Mouse (Mus musculus) stomach, postnatal 0 days (tissue): ENCODE results near the gene Slc36a4. TPM values are rescaled to one million over a fixed set of nuclear protein-coding genes. Genes with fewer than 3 reads are reported as not detected.

ENCODE experiments used
- ATAC-seq: fragments of 200-750 bp; cut with Nextera tagmentation; 2 replicates; pipeline ENCODE4 v1.8.0; 2017; ENCODE audit not compliant: low FRiP score, low TSS enrichment
- DNase-seq: peaks from one replicate; pipeline ENCODE4 v3.0.0-alpha.2; 2016; ENCODE audit warnings: low spot score
- H3K27ac ChIP-seq: fragments of 300-500 bp; sonication (generic); replicated peaks from 2 replicates; pipeline ENCODE4 v1.5.1; 2014; ENCODE audit warnings: mild to moderate bottlenecking, control low read depth
- H3K27me3 ChIP-seq: fragments of 300-500 bp; sonication (generic); 2 replicates; pipeline ENCODE4 v1.6.1; 2014; ENCODE audit warnings: low read length; ENCODE audit not compliant: control insufficient read depth, insufficient read depth
- H3K36me3 ChIP-seq: fragments of 300-500 bp; sonication (generic); 2 replicates; pipeline ENCODE4 v1.6.1; 2014; ENCODE audit warnings: low read length, mixed read lengths; ENCODE audit not compliant: control insufficient read depth, insufficient read depth
- H3K4me1 ChIP-seq: fragments of 300-500 bp; sonication (generic); replicated peaks from 2 replicates; pipeline ENCODE4 v1.6.1; 2014; ENCODE audit warnings: antibody characterized with exemption; ENCODE audit not compliant: control insufficient read depth, insufficient read depth
- H3K4me2 ChIP-seq: fragments of 300-500 bp; sonication (generic); replicated peaks from 2 replicates; pipeline ENCODE4 v1.6.1; 2014; ENCODE audit warnings: low read depth, mild to moderate bottlenecking, control low read depth, moderate library complexity
- H3K4me3 ChIP-seq: fragments of 300-500 bp; sonication (generic); 2 replicates; pipeline ENCODE4 v1.5.1; 2014; ENCODE audit warnings: low read depth, low read length, control low read depth
- H3K9ac ChIP-seq: fragments of 300-500 bp; sonication (generic); 2 replicates; pipeline ENCODE4 v1.6.1; 2014; ENCODE audit warnings: mild to moderate bottlenecking, low read length, control low read depth, mixed read lengths
- H3K9me3 ChIP-seq: fragments of 300-500 bp; sonication (generic); 2 replicates; pipeline ENCODE4 v1.6.1; 2016; ENCODE audit warnings: low read length; ENCODE audit not compliant: control insufficient read depth
- CTCF ChIP-seq: IDR thresholded peaks from 2 replicates; pipeline ENCODE4 v1.5.1; 2016; ENCODE audit warnings: antibody characterized with exemption, low read depth, mild to moderate bottlenecking, moderate library complexity
- EP300 ChIP-seq: optimal IDR thresholded peaks from 2 replicates; pipeline ENCODE3; 2016; ENCODE audit warnings: antibody characterized with exemption
- WGBS: fragments of 180-500 bp; shearing (Covaris S2); extraction: QIAGEN DNeasy Blood & Tissue Kit; methylation state at CpG from one replicate; pipeline ENCODE4 v1.1.7; 2014; 5-methylcytosine and 5-hydroxymethylcytosine counted together
- polyA plus RNA-seq: library from polyadenylated mRNA; unstranded; fragments of >200 nt; fragmentation: Nextera tagmentation; extraction: Ambion mirVana; gene quantifications from 2 replicates; pipeline ENCODE4 v1.2.1, GENCODE M21; 2015

Slc36a4 gene
- polyA plus RNA-seq, 1 experiment from 2014 or later: 6.3 TPM

GRCm38 (mm10) chr9:15745985-15746607 is 36.6 kb downstream of the Slc36a4 start:
- Histone ChIP-seq H3K9ac (no peak overlapping the region), H3K9me3 (no peaks in the 10 kb centered on the region), H3K4me3 (no peak overlapping the region), H3K27me3 (no peaks in the 10 kb centered on the region), H3K27ac (no peak overlapping the region), H3K36me3 (no peaks in the 10 kb centered on the region), H3K4me1 (no peaks in the 10 kb centered on the region), H3K4me2 (no peak overlapping the region)
- no peak for DNase-seq
- ATAC-seq: no peak
- TF ChIP-seq EP300 (no peak), CTCF (no peak)
- 70% methylated on average over 2 of the region's 2 CpGs for WGBS

- H3K27me3 ChIP-seq: no peaks in the 10 kb centered on the region
- no peaks in the 10 kb centered on the region for H3K4me1 ChIP-seq
- TF ChIP-seq EP300: no peak
- TF ChIP-seq CTCF: no peak
- ATAC-seq (no peak), DNase-seq (no peak)
- no peak overlapping the region for H3K4me3 ChIP-seq
- no peaks in the 10 kb centered on the region for H3K36me3 ChIP-seq
- no peaks in the 10 kb centered on the region for H3K9me3 ChIP-seq
- no peak overlapping the region for H3K27ac ChIP-seq
- H3K4me2 ChIP-seq: no peak overlapping the region
- 66% methylated on average over 7 of the region's 7 CpGs for WGBS
- H3K9ac ChIP-seq: no peak overlapping the region
Measured at GRCm38 (mm10) chr9:15746636-15747035, 37.1 kb downstream of the Slc36a4 start.

- H3K36me3 ChIP-seq: no peaks in the 10 kb centered on the region
- no peak overlapping the region for H3K4me3 ChIP-seq
- no peaks in the 10 kb centered on the region for H3K4me1 ChIP-seq
- no peak overlapping the region for H3K9ac ChIP-seq
- H3K9me3 ChIP-seq: no peaks in the 10 kb centered on the region
- no peak overlapping the region for H3K4me2 ChIP-seq
- H3K27ac ChIP-seq: no peak overlapping the region
- WGBS: 71% methylated on average over 5 of the region's 5 CpGs
- H3K27me3 ChIP-seq: no peaks in the 10 kb centered on the region
- no peak for DNase-seq
- no peak for ATAC-seq
- TF ChIP-seq CTCF (no peak), EP300 (no peak)
Measured at GRCm38 (mm10) chr9:15748383-15748782, 38.8 kb downstream of the Slc36a4 start.

DNA sequence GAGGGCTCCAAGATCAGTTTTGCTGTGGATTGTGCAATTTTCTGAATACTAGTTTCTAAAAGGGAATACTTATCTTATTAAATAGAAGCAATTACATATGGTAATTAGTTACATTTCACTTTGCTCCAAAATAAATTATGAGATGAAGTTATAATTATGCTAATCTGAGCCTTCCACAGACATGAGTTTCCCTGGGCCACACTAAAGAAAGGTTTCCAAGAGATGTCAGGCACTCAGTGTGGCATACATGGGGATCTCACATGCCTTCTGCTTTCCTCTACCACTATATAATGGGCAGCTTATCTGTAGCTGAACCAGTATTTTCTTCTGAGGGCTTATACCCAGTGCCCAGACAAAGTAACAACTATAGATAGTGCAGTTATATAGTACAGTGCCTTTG is 49.8 kb downstream of the Slc36a4 start:
- H3K27ac ChIP-seq: no peak overlapping the region
- H3K4me2 ChIP-seq: no peak overlapping the region
- H3K9ac ChIP-seq: no peak overlapping the region
- DNase-seq (no peak), ATAC-seq (no peak)
- TF ChIP-seq CTCF (no peak), EP300 (no peak)
- no peaks in the 10 kb centered on the region for H3K4me1 ChIP-seq
- H3K4me3 ChIP-seq: no peak overlapping the region
- H3K36me3 ChIP-seq: no peaks in the 10 kb centered on the region
- H3K27me3 ChIP-seq: no peaks in the 10 kb centered on the region
- no peaks in the 10 kb centered on the region for H3K9me3 ChIP-seq

DNA sequence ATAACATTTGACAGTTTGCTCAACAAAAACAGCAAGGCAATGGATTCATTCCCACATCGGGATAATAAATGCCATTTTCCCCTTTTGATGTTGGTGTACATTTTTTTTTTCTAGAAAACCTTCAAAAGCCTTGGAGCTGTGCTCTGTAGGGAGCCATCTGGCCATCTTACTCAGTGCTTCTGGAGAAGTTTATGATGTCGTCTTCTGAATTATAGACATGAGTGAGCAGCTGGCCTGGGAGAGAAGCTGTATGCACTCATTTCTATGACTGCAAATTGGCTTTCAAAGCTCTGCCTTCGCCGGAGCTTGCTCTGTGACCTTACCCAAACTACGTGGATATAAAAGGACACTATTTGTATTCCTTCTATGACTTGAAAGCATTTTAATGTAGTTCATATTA is 56.8 kb downstream of the Slc36a4 start:
- H3K9ac ChIP-seq: no peak overlapping the region
- no peaks in the 10 kb centered on the region for H3K36me3 ChIP-seq
- H3K4me3 ChIP-seq: no peak overlapping the region
- no peaks in the 10 kb centered on the region for H3K9me3 ChIP-seq
- H3K4me1 ChIP-seq: no peaks in the 10 kb centered on the region
- no peak overlapping the region for H3K4me2 ChIP-seq
- 59% methylated on average over 5 of the region's 5 CpGs for WGBS
- no peaks in the 10 kb centered on the region for H3K27me3 ChIP-seq
- no peak overlapping the region for H3K27ac ChIP-seq
- no peak for TF ChIP-seq EP300
- TF ChIP-seq CTCF: no peak
- ATAC-seq (no peak), DNase-seq (no peak)

DNA sequence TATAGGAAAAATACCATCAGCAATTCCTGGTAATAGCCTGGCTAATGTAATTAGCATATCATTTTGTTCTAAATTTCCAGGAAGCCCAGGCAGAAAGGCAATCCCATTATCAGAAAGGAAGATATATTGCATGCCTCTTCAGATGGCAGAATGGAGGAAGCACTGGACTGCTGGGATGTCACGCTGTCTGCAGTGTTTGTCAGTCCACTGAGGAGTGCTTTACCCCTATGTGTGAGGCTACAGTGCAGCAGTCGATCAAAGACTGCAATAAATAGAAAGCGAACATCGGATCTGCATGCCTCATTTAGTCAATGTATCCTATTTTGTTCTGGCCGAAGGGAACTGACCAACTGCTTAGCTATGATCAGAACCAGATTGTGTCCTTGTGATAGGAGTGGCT is 57.3 kb downstream of the Slc36a4 start:
- Histone ChIP-seq H3K36me3 (no peaks in the 10 kb centered on the region), H3K4me3 (no peak overlapping the region), H3K4me1 (no peaks in the 10 kb centered on the region), H3K9ac (no peak overlapping the region), H3K4me2 (no peak overlapping the region), H3K27me3 (no peaks in the 10 kb centered on the region), H3K27ac (no peak overlapping the region), H3K9me3 (no peaks in the 10 kb centered on the region)
- WGBS: 87% methylated on average over 5 of the region's 5 CpGs
- TF ChIP-seq EP300: no peak
- TF ChIP-seq CTCF: no peak
- ATAC-seq: no peak
- DNase-seq: no peak
